Mouse (Mus musculus) CD4-positive, CD25-positive, alpha-beta regulatory T cell, adult 4 months (primary cell): ENCODE measurements at regions not wholly inside any gene's neighbourhood (a gene's known extent, or its start where the extent isn't known, plus 50 kb on each side); places are given as distances from the start of the nearest gene placed in this dataset.

ENCODE experiments used
- ATAC-seq: one replicate; pipeline ENCODE4 v1.8.0; 2017

DNA sequence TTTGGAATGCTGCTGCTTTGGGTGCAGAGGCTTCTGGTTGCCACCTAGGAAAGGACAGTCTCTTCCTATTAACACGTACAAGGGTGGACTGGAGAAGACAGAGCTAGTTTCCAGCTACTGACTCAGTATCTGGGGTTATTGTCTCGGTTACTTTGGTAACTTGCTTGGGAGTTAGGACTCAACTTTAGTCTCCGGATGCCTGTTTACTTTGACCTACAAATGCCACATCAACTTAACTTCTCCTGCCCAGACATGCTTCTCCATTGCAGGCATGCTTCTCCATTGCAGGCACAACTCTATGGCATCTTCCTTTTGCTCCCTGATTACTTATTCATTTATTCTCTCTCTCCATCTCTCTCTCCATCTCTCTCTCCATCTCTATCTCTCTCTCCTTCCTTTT is 184.6 kb upstream of the Camk1g start:
- ATAC-seq, result no peak

GRCm38 (mm10) chr1:193552348-193552747 is 182.2 kb upstream of the Camk1g start:
- ATAC-seq, result no peak

DNA sequence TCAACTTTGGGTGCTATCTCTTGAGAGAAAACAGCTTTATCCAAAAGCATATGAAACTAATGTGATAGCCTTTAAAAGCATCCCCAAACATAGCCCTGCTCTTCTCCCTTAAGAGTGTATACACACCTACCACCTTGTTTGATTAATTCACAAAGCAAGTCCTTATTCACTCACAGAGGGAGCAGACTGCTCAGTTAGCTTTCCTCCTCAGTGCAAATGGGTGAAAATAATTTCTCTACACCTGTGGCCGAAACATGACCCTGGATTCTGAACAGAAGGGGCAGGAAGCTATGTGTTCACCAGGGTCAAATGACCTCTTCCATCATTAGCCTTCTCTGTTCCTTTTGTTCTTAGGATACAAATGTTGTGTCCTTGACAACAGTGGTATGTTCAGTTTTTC is 181.2 kb upstream of the Camk1g start:
- ATAC-seq, result no peak

GRCm38 (mm10) chr1:193550761-193551160 is 180.7 kb upstream of the Camk1g start:
- ATAC-seq, result no peak

GRCm38 (mm10) chr1:193547356-193547755 is 177.3 kb upstream of the Camk1g start:
- no peak for ATAC-seq

DNA sequence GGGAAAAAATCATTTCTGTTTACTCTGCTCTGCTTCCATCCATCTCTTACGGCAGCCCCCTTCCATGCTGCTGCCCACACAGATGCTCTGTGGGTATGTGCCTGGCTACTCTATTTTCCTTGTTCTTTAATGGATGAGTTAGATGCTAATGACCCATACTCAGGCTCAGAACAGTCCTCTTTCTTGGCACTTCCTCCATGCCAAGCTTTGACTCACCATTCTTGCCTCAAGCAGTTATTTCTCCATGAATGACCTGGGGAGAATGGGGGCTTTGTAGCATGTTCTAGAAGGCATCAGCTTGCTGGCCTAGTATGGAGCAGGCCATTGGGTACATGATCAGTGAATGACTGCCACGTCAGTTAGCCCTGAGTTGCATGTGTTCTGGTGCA is 175.9 kb upstream of the Camk1g start:
- no peak for ATAC-seq

DNA sequence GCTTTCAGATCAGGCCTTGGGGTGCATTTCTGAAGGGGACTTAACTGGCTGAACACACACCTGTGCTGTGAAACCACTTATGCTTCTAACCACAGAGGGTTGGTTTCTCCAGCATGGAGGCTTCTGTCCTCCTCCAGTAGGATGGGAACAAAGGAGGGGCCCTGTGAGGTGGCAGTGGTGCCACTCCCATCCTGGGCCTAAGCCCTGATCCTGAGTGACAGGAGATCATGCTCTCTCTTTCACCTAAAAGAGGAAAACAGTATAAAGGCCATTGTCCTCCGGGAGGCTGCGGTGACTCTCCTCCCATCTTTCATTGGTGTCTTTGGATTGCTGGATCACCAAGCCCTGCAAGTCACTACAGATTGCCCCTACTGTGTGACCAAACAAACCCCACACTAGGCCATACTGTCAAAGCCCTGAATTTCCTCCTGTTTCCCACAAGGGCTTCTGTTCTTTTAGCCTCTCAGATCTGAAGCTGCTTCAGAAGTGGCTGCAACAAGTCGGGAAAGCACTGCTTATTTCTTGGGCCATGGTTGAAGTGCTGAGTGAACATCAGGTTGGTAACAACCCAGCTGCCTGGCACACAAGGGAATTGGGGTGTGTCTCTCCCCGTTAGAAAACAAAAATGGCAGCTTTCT is 175.4 kb upstream of the Camk1g start:
- no peak for ATAC-seq

DNA sequence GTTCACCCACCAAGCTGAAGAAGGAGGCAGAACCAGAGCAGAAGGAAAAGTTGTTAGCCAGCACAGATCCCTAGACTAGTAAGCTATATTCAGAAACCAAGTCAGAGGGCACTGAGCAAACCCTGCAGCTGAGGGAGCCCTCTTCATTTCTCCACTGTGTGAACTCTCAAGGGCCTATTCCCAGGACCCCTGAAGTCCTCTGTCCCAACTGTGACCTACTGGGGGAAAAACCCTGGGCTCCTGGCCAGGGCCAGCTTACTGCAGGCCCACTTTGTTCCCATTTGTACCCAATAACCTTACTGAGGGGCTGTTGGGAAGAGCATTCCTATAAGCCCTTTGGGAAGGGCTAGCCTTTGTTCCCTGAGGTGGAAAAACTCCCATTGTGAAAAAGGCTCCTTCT is 174.7 kb upstream of the Camk1g start:
- no peak for ATAC-seq

- ATAC-seq, result no peak
Measured at GRCm38 (mm10) chr1:193543834-193544233, 173.7 kb upstream of the Camk1g start.

DNA sequence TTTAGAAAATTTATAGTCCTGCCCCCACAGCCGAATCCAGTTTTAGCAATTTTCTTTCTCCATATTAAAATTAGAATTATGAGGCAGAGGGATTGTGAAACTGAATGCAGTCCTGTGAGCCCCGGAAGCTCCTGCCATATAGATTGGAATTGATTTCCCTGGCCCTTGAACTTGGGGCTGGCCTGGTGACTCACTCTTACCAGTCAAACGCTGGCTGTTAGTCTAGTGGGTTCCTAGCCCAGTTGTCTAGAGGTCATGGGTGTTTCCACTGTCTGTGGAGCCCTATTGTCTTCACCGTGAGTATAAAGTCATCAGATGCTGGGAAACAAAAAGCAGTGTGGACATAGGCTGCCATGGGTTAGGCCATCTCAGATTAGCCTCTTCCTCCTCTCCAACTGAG is 173.2 kb upstream of the Camk1g start:
- no peak for ATAC-seq

- ATAC-seq, result no peak
Measured at GRCm38 (mm10) chr1:193541934-193542580, 172.0 kb upstream of the Camk1g start.

DNA sequence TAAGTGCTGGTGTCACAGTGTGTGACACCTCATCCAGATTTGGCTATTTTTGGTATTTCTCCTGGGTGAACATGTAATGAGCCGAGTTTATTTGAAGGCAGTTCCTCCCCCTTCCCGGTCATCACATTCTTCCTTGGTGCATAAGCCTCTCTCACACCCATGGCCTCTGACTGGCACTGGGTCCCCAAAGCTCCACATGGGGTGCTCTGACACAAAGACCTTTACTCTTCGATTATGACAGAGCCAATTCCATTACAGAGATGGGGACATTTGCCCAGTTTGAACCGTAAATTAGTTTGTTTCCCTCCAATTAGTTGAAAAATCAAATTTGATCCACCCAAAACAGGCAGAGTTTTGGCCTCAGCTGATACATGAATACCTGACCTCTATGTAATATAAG is 171.2 kb upstream of the Camk1g start:
- no peak for ATAC-seq

- ATAC-seq, result no peak
Measured at GRCm38 (mm10) chr1:193540486-193540885, 170.4 kb upstream of the Camk1g start.

DNA sequence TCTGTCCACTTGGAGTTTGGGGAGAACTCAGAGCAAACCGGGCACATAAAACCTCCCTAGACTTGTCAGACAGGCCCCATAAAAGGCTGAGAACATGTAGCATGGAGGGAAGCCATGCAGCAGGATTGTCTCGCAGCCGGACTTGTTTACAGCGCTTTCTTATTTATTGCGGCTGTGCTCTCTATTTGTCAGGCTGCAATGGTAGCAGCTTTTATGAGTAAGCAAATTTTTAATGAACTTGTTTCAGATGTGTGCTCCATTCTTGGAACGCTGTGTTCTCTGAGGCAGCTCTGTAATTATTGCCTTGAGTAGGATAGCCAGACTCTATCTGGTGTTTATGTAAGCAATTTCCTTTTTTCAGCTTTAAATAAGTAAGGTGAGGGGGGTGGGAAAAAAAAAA is 169.2 kb upstream of the Camk1g start:
- ATAC-seq, result no peak

- no peak for ATAC-seq
Measured at GRCm38 (mm10) chr1:193538425-193538824, 168.3 kb upstream of the Camk1g start.

- ATAC-seq, result no peak
Measured at GRCm38 (mm10) chr1:193537616-193538015, 167.5 kb upstream of the Camk1g start.

- ATAC-seq, result no peak
Measured at GRCm38 (mm10) chr1:193536552-193536951, 166.5 kb upstream of the Camk1g start.

DNA sequence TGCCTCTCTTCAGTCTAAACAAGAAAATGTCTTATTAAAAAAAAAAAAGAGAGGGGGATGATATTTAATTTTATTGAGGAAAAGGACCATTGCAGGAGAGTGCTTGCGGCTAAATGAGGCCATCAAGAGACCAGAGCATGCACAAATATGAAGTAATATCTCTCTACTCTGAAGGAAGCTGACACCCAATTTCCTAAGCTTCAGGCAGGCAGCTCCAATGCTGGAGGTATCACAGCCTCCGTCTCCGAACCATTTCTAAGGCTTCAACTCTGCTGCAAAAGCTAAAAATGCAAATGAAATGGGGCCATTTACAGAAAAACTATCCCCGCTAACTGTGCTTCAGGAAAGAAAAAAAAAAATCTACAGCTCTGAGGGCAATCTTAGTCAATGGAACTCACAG is 164.4 kb upstream of the Camk1g start:
- ATAC-seq, result no peak

DNA sequence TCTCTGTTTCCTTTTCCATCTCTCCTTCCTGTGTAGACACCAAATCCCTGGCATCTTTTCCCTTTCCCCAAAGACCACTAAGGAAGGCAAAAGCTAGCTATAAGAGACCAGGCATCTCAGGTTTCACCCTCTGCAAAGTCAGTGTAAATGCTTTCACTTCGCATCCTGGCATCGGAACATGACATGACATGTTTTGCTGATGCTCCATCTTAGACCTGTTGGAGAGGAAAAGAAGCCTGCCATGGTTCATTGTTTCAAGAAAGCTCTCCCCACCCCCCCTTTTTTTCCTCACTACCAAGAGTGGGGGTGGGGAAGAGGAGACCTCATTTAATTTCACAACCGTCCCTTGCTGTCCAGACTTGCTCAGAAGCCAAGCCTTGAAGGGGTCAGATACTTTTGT is 156.4 kb upstream of the Camk1g start:
- ATAC-seq, result no peak

DNA sequence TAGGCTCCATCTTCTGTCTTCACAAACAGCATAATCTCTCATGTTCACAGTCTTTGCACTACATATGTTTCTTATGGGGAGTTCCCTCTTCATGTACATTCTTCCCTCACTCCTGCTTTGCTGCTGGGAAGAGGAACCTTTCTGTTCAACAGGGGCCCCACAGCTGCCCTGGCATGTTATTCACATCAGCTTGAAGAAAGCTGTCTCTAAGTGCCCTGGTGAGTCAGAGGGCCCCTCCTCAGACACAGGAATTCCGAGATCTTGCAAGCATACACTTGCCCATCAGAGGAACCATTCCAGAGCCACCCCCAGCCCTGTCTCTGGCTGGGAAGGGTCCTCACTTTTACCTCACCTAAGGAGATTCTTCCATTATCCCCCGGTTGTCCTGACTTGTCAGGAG is 151.9 kb upstream of the Camk1g start:
- ATAC-seq, result no peak

DNA sequence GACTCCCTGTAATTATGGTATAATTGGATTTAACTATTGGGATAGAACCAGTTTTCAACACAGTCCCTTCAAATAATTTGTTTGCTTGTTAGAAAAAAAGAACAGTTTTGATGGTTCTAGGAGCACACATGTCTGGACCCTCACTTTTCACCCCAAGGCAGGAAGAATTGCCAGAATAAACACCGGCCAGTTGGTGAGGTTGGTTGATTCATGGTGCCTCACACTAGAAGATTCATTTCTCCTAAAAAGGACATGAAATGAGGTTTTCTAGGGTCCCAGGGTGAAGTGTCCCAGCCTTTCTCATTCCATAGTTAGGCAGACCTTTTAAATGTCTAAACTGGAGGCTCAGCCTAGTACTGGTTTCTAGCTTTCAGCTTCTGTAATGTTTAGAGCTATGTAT is 148.7 kb upstream of the Camk1g start:
- ATAC-seq, result no peak

DNA sequence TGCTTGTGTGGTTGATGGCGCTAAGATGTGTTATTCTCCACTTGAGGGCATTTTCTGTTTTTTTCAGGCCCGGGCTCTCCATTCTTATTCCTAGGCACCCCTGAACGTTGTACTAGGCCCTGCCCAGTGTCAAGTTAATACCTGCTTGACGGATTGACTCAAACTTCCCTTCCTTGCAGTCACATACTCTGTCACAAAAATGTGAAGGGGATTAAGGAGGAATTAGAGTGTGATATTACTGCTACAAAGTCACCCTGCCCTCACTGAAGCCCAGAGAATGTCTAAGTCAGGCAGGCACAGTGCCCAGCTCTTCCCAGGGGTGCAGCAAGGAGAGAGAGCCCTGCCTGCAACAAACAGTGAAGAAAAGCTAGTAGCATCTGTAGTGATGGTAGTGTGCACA is 147.9 kb upstream of the Camk1g start:
- ATAC-seq, result no peak

DNA sequence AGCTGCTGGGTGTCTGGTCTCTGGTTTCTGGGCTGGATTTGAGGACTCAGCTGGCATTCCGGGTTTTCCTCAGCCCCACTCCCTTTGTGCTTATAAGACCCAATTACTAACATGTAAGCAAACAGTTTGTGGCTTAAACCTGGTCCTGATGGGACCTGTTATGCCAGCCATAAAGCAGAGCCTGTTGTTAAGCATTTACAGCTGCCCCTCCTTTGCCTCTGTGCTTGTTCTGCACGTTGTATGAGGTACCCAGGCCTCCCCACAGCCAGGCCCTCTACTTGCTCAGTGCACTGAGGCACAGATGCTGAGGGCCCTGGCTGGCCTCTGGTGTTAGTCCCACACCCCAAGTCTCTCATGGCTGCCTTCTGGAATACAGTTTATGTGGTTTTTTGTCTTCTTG is 147.2 kb upstream of the Camk1g start:
- no peak for ATAC-seq

- no peak for ATAC-seq
Measured at GRCm38 (mm10) chr1:193516395-193516794, 146.3 kb upstream of the Camk1g start.
